Mouse (Mus musculus) A20 (cell line): ENCODE measurements around the gene Cd47.

Source experiments
- DNase-seq: peaks from one replicate; pipeline ENCODE4 v3.0.0-alpha.2; 2011; ENCODE audit warnings: low read depth, low spot score

Gene Cd47

GRCm38 (mm10) chr16:49906940-49907339 is 106.6 kb downstream of the Cd47 start:
- peak; percentile 7 for DNase-seq

- DNase-seq = peak; percentile 79
Measured at GRCm38 (mm10) chr16:49907356-49907755, 107.0 kb downstream of the Cd47 start.

- no peak for DNase-seq
Measured at GRCm38 (mm10) chr16:49909536-49909935, 109.2 kb downstream of the Cd47 start.

- DNase-seq = no peak
Measured at GRCm38 (mm10) chr16:49914094-49914493, 113.8 kb downstream of the Cd47 start.

- no peak for DNase-seq
Measured at GRCm38 (mm10) chr16:49915532-49916476, 115.5 kb downstream of the Cd47 start.

GRCm38 (mm10) chr16:49920191-49920590 is 119.9 kb downstream of the Cd47 start:
- DNase-seq = no peak

- no peak for DNase-seq
Measured at GRCm38 (mm10) chr16:49921677-49922076, 121.3 kb downstream of the Cd47 start.

- no peak for DNase-seq
Measured at GRCm38 (mm10) chr16:49922098-49922497, 121.8 kb downstream of the Cd47 start.

- DNase-seq = no peak
Measured at GRCm38 (mm10) chr16:49923720-49924119, 123.4 kb downstream of the Cd47 start.

GRCm38 (mm10) chr16:49924941-49925340 is 124.6 kb downstream of the Cd47 start:
- DNase-seq = no peak

GRCm38 (mm10) chr16:49933274-49933673 is 132.9 kb downstream of the Cd47 start:
- DNase-seq = no peak

GRCm38 (mm10) chr16:49936008-49936443 is 135.7 kb downstream of the Cd47 start:
- peak; percentile 16 for DNase-seq

GRCm38 (mm10) chr16:49936793-49937192 is 136.5 kb downstream of the Cd47 start:
- DNase-seq = peak; percentile 41

GRCm38 (mm10) chr16:49937218-49938165 is 137.2 kb downstream of the Cd47 start:
- DNase-seq = peak; percentile 66

GRCm38 (mm10) chr16:49938483-49939301 is 138.4 kb downstream of the Cd47 start:
- DNase-seq = no peak

GRCm38 (mm10) chr16:49939376-49939775 is 139.0 kb downstream of the Cd47 start:
- no peak for DNase-seq

- no peak for DNase-seq
Measured at GRCm38 (mm10) chr16:49940473-49940872, 140.1 kb downstream of the Cd47 start.

GRCm38 (mm10) chr16:49941031-49941430 is 140.7 kb downstream of the Cd47 start:
- no peak for DNase-seq

GRCm38 (mm10) chr16:49943726-49944125 is 143.4 kb downstream of the Cd47 start:
- DNase-seq = no peak

GRCm38 (mm10) chr16:49945084-49945483 is 144.8 kb downstream of the Cd47 start:
- no peak for DNase-seq

GRCm38 (mm10) chr16:49947049-49947448 is 146.7 kb downstream of the Cd47 start:
- no peak for DNase-seq
